Mouse (Mus musculus) cerebellum, adult 18-20 months (tissue): Measurements from ENCODE around the gene Ifrd1.

Experiments used
- DNase-seq, 2 experiments: peaks; one replicate each; pipeline ENCODE4 v3.0.0; 2021

Ifrd1 gene

DNA sequence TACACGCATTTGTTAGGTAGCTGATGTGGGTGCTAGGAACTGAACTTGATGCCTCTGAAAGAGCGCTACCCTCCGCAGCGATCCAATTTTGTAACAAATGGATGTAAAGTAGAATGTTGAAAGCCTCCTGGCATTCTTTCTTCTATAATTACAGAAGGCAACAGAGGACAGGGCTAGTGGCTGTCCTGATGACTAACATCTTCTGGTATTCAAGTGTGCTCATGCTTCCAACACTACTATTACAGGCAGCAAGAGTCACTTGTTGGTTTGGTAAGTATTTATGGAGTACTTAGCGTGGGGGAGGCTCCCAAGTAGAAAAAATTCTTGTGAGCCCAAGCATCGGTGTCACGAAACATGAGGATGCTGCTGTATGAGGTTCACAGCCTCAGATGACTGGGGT lies 9.1 kb downstream of the Ifrd1 start:
- DNase-seq = no peak

DNA sequence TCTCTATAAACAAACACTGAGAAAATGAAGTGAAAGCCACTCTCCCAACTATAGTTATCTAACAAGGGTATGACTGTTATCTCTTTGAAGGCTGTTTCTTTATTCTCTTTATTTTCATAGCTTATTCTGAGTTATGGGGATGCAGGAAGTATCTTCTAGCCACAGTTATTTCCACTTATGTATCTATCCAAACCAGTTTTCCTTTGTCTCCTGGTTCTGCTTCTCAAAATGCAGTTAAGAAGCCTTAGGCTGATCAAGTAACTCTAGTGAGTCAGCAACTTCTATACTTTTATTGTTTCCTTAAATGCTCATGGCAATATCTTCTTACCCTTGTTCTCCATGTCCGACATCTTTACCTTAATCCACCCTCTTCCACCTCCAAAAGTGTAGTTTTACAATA lies 16.1 kb downstream of the Ifrd1 start:
- no peak for DNase-seq

DNA sequence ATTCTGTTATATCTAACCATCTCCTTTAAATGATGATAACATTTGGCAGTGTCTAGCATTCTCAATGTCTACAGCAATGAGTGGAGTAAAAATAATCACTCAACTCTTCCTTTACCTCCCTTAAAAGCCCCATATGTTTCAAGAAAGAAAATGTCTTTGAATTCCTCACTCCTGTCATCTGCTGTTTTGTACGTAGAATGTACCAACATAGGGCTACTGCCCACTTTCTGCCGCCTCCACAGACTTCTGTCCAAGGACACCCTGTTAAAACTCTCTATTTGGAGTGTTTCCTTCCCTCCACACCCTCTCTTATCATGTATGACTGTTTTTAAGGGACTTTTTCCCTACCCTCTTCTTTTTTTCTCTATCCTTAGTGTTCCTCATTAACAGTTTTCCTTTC lies 16.7 kb downstream of the Ifrd1 start:
- no peak for DNase-seq

DNA sequence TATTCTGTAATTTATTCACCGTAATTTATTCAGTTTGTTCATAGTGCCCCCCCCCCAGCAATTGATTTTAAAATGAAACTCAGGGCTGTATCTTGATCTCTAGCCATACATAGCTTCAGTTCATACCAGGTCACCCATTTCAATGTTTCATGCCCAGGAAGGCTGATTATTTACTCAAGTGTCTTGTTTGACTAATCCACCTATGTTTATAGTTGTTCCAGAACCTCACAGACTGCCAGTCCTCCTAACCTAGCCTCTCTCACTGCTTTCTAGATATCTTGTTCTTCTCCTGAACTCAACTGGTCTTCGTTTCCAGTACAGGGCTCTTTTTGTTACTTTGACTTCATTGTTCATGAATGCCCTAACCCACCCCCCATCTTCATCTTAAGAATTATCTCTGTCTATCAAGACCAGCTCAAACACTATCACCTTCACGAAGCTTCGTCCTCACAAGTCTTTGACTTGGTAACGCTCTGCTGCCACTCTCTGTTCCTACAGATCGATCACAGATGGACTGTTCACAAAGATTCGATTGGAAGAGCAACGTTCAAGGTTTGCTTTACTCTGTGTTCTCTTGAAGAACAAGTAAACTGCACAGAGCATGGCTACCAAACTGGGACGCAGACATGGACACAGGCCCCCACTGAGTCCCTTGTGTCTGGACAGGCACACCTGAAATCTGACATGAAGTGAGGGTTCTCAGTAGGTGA lies 24.0 kb downstream of the Ifrd1 start:
- DNase-seq = no peak

DNA sequence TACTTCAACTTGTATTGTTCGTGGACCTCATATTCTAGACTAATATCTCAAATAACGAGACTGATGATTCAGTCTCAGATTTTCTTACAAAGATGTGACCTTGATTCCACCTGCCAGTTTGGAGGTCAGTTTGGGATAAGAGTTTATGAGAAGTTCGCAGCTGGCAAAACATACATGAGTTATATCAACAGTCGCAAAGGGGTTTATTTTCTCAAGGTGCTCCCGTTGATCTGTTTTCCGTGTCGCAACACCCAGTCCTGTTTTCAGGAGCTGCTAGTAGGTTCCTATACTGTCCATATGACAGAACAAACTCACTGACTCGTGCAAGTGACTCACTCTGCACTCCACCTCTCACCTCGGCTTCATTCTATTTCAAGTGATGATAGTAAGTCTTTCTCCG lies 24.6 kb downstream of the Ifrd1 start:
- peak; percentile 17 to 32 for DNase-seq

DNA sequence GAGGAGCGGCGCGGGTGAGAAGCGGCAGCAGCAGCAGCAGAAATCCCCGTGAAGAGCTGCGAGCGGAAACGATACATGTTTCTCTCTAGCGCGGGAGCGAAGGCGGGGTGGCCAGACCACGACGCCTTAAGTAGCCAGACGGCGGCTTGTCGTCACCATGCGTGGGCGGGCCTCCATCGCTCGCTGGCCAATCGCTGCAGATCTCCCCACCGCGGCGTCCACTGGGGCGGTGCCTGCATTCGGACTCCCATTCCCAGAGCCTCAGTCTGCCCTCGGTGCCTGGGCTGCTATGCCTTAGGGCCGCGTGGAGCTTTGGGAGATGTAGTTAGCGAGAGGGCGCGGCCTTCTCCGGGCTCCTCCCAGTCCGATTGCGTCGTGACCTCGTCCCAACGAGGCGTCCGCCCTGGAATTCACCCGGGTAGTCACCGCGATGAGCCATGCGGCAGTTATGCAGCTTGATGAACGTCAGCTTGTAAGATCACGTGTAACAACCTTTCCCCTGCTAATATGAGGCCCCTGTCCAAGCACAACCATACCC lies 25.2 kb downstream of the Ifrd1 start:
- peak; percentile 99 for DNase-seq

DNA sequence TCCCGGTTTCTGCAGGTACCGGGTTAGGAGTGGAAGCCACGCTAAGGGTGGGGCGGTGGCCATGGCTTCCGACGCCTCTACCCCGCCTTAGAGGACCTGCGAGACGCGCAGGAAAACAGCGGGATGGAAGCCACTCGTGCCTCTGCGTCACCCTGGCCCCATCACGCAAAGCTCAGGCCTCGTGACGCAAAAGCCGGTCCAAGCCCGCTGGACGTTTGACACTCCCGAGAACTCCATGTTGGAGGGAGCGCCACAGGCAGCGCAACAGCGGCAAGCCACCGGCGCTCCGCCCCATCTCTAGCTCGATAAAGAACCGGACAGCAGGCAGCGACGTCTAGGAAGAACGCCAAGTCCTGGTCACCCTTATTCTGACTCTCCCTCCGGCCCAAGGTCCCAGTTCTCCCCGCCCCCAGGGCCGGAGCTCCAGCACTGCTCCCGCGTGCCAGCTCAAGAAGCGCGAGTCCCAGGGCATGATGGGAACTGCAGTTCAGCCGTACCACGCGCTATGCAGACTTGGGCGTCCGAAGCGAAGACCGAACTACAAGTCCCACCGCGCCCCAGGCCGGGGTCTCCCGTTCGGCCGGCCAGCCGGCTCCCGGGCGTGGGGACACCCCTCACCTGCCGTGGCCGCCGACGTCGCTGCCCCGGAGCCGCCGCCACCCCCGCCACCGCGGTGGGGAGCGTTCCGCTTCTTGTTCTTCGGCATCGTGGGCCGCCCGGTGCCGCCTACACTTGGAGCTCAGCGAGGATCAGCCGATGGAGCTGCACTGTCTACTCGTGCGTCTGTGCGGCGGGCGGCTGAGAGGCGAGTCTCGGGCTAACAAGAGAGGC lies 25.8 kb downstream of the Ifrd1 start:
- peak; percentile 96 to 98 for DNase-seq

- DNase-seq = no peak
Measured at GRCm38 (mm10) chr12:40221611-40222010, 26.7 kb downstream of the Ifrd1 start.

- DNase-seq = no peak
Measured at GRCm38 (mm10) chr12:40220896-40221295, 27.4 kb downstream of the Ifrd1 start.

DNA sequence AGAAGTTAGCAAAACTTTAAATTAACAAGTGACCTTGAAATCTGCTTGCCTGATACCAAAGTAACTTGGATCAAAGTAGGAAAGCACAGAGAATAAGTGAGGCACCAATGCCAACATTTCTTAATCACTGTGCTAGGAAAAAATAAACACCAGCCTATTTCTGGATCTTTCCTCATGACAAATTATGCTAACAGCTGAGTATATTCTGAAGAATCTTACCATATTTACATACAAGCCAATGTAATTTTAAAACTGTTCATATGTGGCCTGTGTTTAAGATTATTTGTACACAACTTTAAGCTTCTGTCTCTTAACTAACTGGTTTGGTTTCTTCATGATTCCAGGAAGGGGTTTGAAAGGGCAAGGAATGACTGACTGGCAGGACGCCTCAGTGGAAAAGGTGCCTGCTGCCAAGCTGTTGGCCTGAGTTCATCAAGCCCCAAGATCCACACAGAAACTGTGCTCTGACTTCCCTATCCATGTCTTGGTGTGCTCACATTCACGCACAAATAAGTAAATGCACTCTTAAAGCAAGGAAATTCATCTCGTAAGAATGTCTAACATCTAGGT lies 28.2 kb downstream of the Ifrd1 start:
- peak; percentile 60 to 63 for DNase-seq

- DNase-seq = no peak
Measured at GRCm38 (mm10) chr12:40218430-40218945, 29.8 kb downstream of the Ifrd1 start.

DNA sequence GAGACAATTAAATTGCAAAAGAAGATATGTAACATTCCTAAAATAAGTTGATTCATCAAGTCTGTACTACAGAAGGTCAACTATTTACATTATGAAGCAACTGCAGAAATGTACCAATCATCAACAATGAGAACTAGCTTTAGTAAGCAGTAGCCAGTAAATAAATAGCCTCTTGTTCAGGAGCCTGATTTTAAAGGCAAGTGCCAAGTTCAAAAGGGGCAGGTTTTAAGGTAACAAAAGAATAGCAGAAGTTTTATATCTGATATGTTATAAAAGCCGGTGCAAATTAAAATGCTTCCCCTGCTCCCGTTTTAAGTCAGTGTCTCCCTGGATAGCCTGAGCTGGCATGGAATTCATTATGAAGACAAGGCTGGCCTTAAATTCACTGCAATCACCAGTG lies 30.5 kb downstream of the Ifrd1 start:
- no peak for DNase-seq

DNA sequence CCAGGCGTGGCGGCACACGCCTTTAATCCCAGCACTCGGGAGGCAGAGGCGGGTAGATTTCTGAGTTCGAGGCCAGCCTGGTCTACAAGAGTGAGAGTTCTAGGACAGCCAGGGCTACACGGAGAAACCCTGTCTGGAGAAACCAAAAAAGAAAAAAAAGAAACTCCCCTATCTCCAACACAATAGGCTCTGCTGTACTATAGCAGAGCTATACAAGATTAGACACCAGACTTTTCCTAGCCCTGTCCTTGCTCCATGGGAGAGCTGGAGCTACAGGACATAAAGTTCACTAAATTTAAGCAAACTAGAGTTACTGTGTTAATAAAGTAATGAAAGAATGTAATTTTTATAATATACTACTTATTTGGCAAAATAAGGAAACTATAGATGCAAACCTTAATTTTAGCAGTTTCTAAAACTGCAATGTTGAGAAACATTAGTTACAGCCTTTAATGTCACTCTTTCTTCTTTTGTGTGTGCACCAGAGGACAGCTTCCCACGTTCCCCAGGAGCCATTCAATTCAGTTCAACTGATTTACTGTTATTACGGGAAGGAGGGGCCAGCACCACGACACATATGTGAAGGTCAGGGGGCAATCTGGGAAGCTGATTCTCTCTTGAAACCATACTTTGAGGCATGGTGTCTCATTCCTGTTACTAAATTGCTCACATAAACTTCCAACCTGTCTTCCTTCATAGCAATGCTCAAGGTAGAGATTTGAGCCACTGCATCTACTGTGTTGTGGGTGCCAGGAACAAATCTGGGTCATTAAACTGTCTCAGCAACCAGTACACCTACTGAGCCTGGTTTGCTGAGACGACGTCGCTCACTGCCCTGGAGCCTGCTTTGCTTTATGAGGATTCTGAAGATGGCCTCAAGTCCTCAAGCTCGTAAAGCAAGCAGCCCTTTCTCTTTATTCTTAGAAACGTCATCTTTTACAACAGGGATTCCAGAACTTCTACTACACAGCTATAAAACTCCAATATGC lies 33.1 kb downstream of the Ifrd1 start:
- no peak for DNase-seq

GRCm38 (mm10) chr12:40209049-40209448 lies 39.3 kb downstream of the Ifrd1 start:
- DNase-seq = no peak

GRCm38 (mm10) chr12:40207909-40208308 lies 40.4 kb downstream of the Ifrd1 start:
- no peak for DNase-seq

DNA sequence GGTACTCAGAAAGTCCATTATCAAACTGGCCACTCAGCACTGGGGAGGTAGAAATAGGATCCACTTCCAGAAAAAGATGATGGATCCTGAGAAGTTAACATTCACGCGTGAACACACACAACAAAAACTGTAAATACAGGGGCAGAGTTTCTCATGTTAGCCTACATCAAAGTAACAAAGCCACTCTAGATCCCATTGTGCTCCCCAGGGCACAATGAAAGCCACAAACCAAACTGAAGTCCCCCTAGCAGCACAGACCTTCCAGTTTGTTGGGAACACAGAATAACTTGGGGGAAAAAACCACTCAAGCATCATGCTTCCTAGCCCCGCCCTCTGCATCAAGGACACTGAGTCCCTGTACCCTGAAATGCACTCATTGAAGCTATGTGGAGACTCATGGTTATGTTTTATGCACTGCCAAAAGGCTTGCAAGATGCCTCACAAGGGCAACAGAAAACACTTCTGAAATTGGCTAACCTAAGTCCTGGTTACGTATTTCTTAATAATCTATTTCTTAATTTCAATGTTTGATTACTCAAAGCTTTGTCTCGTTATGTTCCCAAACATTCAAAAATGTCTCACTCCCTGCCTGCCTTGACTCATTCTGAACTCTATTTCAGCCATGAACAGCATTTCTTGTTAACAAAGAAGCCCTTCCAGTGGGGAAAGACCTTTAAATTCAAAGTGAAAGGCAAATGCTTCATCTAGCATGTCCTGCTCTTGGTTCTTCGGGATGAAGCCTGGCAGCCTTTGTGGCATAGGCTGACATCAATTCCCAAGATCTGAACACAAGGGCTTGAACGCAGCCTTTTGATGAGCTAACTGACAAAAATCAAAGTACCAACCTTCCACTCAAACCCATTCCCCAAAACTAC lies 45.9 kb downstream of the Ifrd1 start:
- no peak for DNase-seq

DNA sequence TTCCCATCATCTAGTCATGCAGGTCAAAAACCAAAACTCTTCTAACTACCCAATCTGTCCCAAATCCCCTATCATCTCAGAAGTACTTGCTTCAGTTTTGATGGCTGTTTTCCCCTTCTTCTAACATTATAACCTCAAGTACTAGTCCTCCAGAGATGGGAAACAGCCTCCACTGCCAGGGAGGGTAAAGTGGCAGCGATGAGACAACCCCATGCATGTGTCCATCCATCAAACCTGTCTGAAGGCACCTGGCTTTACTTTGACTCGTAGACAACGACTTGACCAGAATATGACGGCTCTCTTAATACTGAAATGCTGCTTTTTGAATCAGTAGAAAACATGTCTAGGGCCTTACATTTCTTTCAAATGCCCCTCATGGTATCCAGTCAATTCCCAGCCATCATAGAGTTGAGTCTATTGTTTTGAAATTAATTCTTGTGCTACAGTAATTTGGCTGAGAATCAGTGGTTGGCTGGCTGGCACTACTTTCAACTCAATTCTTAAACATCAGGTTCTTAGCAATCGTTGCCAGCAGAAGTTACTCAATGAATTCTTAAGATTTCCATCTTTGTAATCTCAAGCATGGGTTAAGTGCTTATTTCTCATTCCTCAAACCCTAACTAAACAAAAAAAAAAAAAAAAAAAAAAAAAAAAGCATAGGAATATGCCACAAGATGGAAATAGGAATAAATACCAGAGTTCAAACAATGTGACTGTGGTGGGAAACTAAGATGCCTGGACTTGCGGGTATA lies 47.6 kb downstream of the Ifrd1 start:
- DNase-seq = no peak

DNA sequence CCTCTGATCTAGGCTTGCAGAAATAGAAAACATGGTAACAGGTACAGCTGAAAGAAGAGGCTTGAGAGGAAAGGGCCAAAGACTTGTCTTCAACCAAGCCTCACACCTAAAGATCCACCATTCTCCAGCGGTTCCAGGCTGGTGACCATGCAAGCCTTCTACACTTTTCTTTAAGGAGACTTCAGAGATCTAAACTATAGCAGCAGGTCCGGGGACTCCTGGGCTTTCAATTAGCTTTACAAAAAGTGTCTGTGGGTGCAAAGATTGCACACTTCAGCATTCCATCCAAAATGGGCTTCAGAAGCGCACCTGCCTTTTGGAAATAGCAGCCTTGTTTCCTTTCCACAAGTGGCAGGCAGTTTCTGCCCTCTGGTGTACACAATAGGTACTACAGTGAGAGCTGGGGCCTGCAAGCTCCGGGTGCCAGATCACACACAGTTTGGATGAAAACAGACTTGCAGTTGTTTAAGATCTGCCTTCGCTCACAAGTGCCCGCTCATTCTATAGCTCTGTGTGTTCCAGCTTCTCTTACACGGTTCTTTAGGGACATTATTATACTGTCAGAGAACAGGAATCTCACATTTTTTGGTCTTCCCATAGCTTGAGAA lies 48.4 kb downstream of the Ifrd1 start:
- DNase-seq = peak; percentile 68 to 71

DNA sequence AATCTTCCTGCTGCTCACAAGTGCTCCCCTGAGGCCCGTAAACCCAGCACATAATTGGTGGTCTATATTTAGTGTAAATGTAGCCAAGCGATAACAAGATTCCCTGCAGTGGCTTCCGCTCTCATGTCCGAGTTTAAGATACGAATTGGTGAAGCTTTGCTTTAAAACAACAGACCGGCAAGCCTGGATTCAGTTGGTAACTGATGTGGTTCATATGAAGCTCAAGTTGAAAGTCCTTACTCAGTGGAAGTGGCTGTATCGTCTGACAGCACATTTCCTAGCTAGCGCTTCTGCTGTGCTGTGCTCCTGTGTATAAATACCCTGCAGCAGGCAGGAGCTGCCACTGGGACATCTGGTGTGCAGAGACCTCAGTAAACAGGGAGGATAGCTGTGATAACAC lies 49.0 kb downstream of the Ifrd1 start, which contains the start of gene Lsmem1:
Gene Lsmem1, minus strand, starts transcription at position 189 of the 400 bp plus-strand sequence.
- DNase-seq = no peak

- DNase-seq = no peak
Measured at GRCm38 (mm10) chr12:40198427-40198826, 49.9 kb downstream of the Ifrd1 start.
